Mouse (Mus musculus): ENCODE measurements at regions not wholly inside any gene's neighbourhood (a gene's known extent, or its start where the extent isn't known, plus 50 kb on each side); places are given as distances from the start of the nearest gene placed in this dataset.

- Histone ChIP-seq H3K4me1 (ENCODE audit: control insufficient read depth, insufficient read depth, low read length) (peaks cover 7% of the 10 kb centered on the region), H3K4me3 (ENCODE audit: low read depth, low read length) (no peak overlapping the region), H3K36me3 (ENCODE audit: control insufficient read depth, insufficient read depth, low read length) (no peaks in the 10 kb centered on the region), H3K9me3 (replicated peaks; ENCODE audit: control insufficient read depth, low read length, poor library complexity, severe bottlenecking) (no peaks in the 10 kb centered on the region), H3K27ac (ENCODE audit: low read length) (no peak overlapping the region; the same call in 1 of the 2 replicates), H3K27me3 (ENCODE audit: control insufficient read depth, insufficient read depth, low read depth, low read length) (no peaks in the 10 kb centered on the region), H3K9ac (ENCODE audit: low read depth, low read length) (no peak overlapping the region), H3K4me2 (ENCODE audit: low read length) (no peak overlapping the region)
- whole genome bisulfite sequencing = 41% methylated on average over 4 of the region's 4 CpGs
- no peak; the same call in 1 of the 2 replicates for ATAC-seq
Observed at GRCm38 (mm10) chr6:31011407-31012020, 52.6 kb upstream of the Klf14 start.

- no peaks in the 10 kb centered on the region for H3K9me3 ChIP-seq (replicated peaks; ENCODE audit: control insufficient read depth, low read length, poor library complexity, severe bottlenecking)
- H3K4me3 ChIP-seq (ENCODE audit: low read depth, low read length) = no peak overlapping the region
- no peak overlapping the region for H3K9ac ChIP-seq (ENCODE audit: low read depth, low read length)
- H3K36me3 ChIP-seq (ENCODE audit: control insufficient read depth, insufficient read depth, low read length) = no peaks in the 10 kb centered on the region
- no peak overlapping the region for H3K27ac ChIP-seq (ENCODE audit: low read length)
- WGBS = 84% methylated on average over 7 of the region's 7 CpGs
- no peak for ATAC-seq
- H3K4me2 ChIP-seq (ENCODE audit: low read length) = no peak overlapping the region
- no peaks in the 10 kb centered on the region for H3K27me3 ChIP-seq (ENCODE audit: control insufficient read depth, insufficient read depth, low read depth, low read length)
- H3K4me1 ChIP-seq (ENCODE audit: control insufficient read depth, insufficient read depth, low read length) = peaks cover 2% of the 10 kb centered on the region; the same call in 1 of the 2 replicates
Observed at GRCm38 (mm10) chr6:31016566-31016965, 57.7 kb upstream of the Klf14 start.

- H3K4me1 ChIP-seq (ENCODE audit: control insufficient read depth, insufficient read depth, low read length) = no peaks in the 10 kb centered on the region
- no peaks in the 10 kb centered on the region for H3K27me3 ChIP-seq (ENCODE audit: control insufficient read depth, insufficient read depth, low read depth, low read length)
- 88% methylated on average over 5 of the region's 5 CpGs for WGBS
- no peak overlapping the region for H3K4me3 ChIP-seq (ENCODE audit: low read depth, low read length)
- no peak overlapping the region for H3K27ac ChIP-seq (ENCODE audit: low read length)
- no peaks in the 10 kb centered on the region for H3K9me3 ChIP-seq (replicated peaks; ENCODE audit: control insufficient read depth, low read length, poor library complexity, severe bottlenecking)
- ATAC-seq = no peak
- no peaks in the 10 kb centered on the region for H3K36me3 ChIP-seq (ENCODE audit: control insufficient read depth, insufficient read depth, low read length)
- H3K4me2 ChIP-seq (ENCODE audit: low read length) = no peak overlapping the region
- no peak overlapping the region for H3K9ac ChIP-seq (ENCODE audit: low read depth, low read length)
Observed at GRCm38 (mm10) chr6:31021776-31022175, 62.9 kb upstream of the Klf14 start.

GRCm38 (mm10) chr6:31029777-31030176, 70.9 kb upstream of the Klf14 start:
- Histone ChIP-seq H3K4me2 (ENCODE audit: low read length) (0 out of 2 replicates have a peak overlapping the region, but pooled peaks have one; percentile 12), H3K4me3 (ENCODE audit: low read depth, low read length) (no peak overlapping the region), H3K4me1 (ENCODE audit: control insufficient read depth, insufficient read depth, low read length) (peaks cover 12% of the 10 kb centered on the region), H3K27me3 (ENCODE audit: control insufficient read depth, insufficient read depth, low read depth, low read length) (no peaks in the 10 kb centered on the region), H3K36me3 (ENCODE audit: control insufficient read depth, insufficient read depth, low read length) (no peaks in the 10 kb centered on the region), H3K27ac (ENCODE audit: low read length) (0 out of 2 replicates have a peak overlapping the region, but pooled peaks have one; percentile 42), H3K9me3 (replicated peaks; ENCODE audit: control insufficient read depth, low read length, poor library complexity, severe bottlenecking) (no peaks in the 10 kb centered on the region), H3K9ac (ENCODE audit: low read depth, low read length) (no peak overlapping the region)
- 66% methylated on average over 9 of the region's 9 CpGs for WGBS
- ATAC-seq = peak; percentile 86

GRCm38 (mm10) chr6:31031022-31031421, 72.1 kb upstream of the Klf14 start:
- H3K4me1 ChIP-seq (ENCODE audit: control insufficient read depth, insufficient read depth, low read length) = peaks cover 12% of the 10 kb centered on the region
- ATAC-seq = no peak
- H3K9ac ChIP-seq (ENCODE audit: low read depth, low read length) = no peak overlapping the region
- no peaks in the 10 kb centered on the region for H3K27me3 ChIP-seq (ENCODE audit: control insufficient read depth, insufficient read depth, low read depth, low read length)
- no peak overlapping the region for H3K4me3 ChIP-seq (ENCODE audit: low read depth, low read length)
- no peaks in the 10 kb centered on the region for H3K36me3 ChIP-seq (ENCODE audit: control insufficient read depth, insufficient read depth, low read length)
- WGBS = 71% methylated on average over 7 of the region's 7 CpGs
- no peak overlapping the region for H3K27ac ChIP-seq (ENCODE audit: low read length)
- H3K9me3 ChIP-seq (replicated peaks; ENCODE audit: control insufficient read depth, low read length, poor library complexity, severe bottlenecking) = no peaks in the 10 kb centered on the region
- no peak overlapping the region for H3K4me2 ChIP-seq (ENCODE audit: low read length)

GRCm38 (mm10) chr6:31032147-31032546, 73.3 kb upstream of the Klf14 start:
- no peak overlapping the region for H3K4me2 ChIP-seq (ENCODE audit: low read length)
- 82% methylated on average over 4 of the region's 4 CpGs for WGBS

GRCm38 (mm10) chr6:31032980-31033608, 74.2 kb upstream of the Klf14 start:
- peak overlapping the region; percentile 10; the same call in 1 of the 2 replicates for H3K4me2 ChIP-seq (ENCODE audit: low read length)
- peaks cover 12% of the 10 kb centered on the region for H3K4me1 ChIP-seq (ENCODE audit: control insufficient read depth, insufficient read depth, low read length)
- no peaks in the 10 kb centered on the region for H3K36me3 ChIP-seq (ENCODE audit: control insufficient read depth, insufficient read depth, low read length)
- H3K9me3 ChIP-seq (replicated peaks; ENCODE audit: control insufficient read depth, low read length, poor library complexity, severe bottlenecking) = no peaks in the 10 kb centered on the region
- 7% methylated on average over 12 of the region's 12 CpGs for WGBS
- no peak overlapping the region for H3K4me3 ChIP-seq (ENCODE audit: low read depth, low read length)
- no peaks in the 10 kb centered on the region for H3K27me3 ChIP-seq (ENCODE audit: control insufficient read depth, insufficient read depth, low read depth, low read length)
- no peak overlapping the region; the same call in 1 of the 2 replicates for H3K9ac ChIP-seq (ENCODE audit: low read depth, low read length)
- peak overlapping the region; percentile 53 for H3K27ac ChIP-seq (ENCODE audit: low read length)
- peak; percentile 80 for ATAC-seq

More at GRCm38 (mm10) chr6:31032147-31032546, 73.3 kb upstream of the Klf14 start:
- no peaks in the 10 kb centered on the region for H3K9me3 ChIP-seq (replicated peaks; ENCODE audit: control insufficient read depth, low read length, poor library complexity, severe bottlenecking)
- H3K27me3 ChIP-seq (ENCODE audit: control insufficient read depth, insufficient read depth, low read depth, low read length) = no peaks in the 10 kb centered on the region
- no peak overlapping the region for H3K27ac ChIP-seq (ENCODE audit: low read length)
- H3K4me3 ChIP-seq (ENCODE audit: low read depth, low read length) = no peak overlapping the region
- ATAC-seq = no peak
- H3K4me1 ChIP-seq (ENCODE audit: control insufficient read depth, insufficient read depth, low read length) = peaks cover 12% of the 10 kb centered on the region
- no peak overlapping the region for H3K9ac ChIP-seq (ENCODE audit: low read depth, low read length)
- H3K36me3 ChIP-seq (ENCODE audit: control insufficient read depth, insufficient read depth, low read length) = no peaks in the 10 kb centered on the region

- Histone ChIP-seq H3K27ac (ENCODE audit: low read length) (no peak overlapping the region), H3K4me3 (ENCODE audit: low read depth, low read length) (no peak overlapping the region), H3K9ac (ENCODE audit: low read depth, low read length) (0 out of 2 replicates have a peak overlapping the region, but pooled peaks have one; percentile 10), H3K4me2 (ENCODE audit: low read length) (no peak overlapping the region), H3K27me3 (ENCODE audit: control insufficient read depth, insufficient read depth, low read depth, low read length) (no peaks in the 10 kb centered on the region), H3K36me3 (ENCODE audit: control insufficient read depth, insufficient read depth, low read length) (no peaks in the 10 kb centered on the region), H3K4me1 (ENCODE audit: control insufficient read depth, insufficient read depth, low read length) (peaks cover 12% of the 10 kb centered on the region), H3K9me3 (replicated peaks; ENCODE audit: control insufficient read depth, low read length, poor library complexity, severe bottlenecking) (no peaks in the 10 kb centered on the region)
- WGBS = 56% methylated on average over 10 of the region's 10 CpGs
- no peak for ATAC-seq
Observed at GRCm38 (mm10) chr6:31034796-31035195, 75.9 kb upstream of the Klf14 start.

GRCm38 (mm10) chr6:31037801-31038395, 79.0 kb upstream of the Klf14 start:
- no peak overlapping the region for H3K4me3 ChIP-seq (ENCODE audit: low read depth, low read length)
- H3K27ac ChIP-seq (ENCODE audit: low read length) = peak overlapping the region; percentile 28; the same call in 1 of the 2 replicates
- no peaks in the 10 kb centered on the region for H3K27me3 ChIP-seq (ENCODE audit: control insufficient read depth, insufficient read depth, low read depth, low read length)
- H3K4me2 ChIP-seq (ENCODE audit: low read length) = peak overlapping the region; percentile 14; the same call in 1 of the 2 replicates
- WGBS = 62% methylated on average over 20 of the region's 20 CpGs
- peaks cover 4% of the 10 kb centered on the region for H3K4me1 ChIP-seq (ENCODE audit: control insufficient read depth, insufficient read depth, low read length)
- ATAC-seq = peak; percentile 28; the same call in 1 of the 2 replicates
- H3K9me3 ChIP-seq (replicated peaks; ENCODE audit: control insufficient read depth, low read length, poor library complexity, severe bottlenecking) = no peaks in the 10 kb centered on the region
- no peaks in the 10 kb centered on the region for H3K36me3 ChIP-seq (ENCODE audit: control insufficient read depth, insufficient read depth, low read length)
- H3K9ac ChIP-seq (ENCODE audit: low read depth, low read length) = peak overlapping the region; percentile 30; the same call in 1 of the 2 replicates

Data from midbrain, embryonic 16.5 days (tissue).